Mouse (Mus musculus): ENCODE data around the gene Gm2026. TPM values are rescaled to one million over a fixed set of nuclear protein-coding genes. Genes with fewer than 3 reads are reported as not detected.

Gm2026 gene
- polyA plus RNA-seq (2017; shearing (Covaris generic)), result 7.7 TPM

DNA sequence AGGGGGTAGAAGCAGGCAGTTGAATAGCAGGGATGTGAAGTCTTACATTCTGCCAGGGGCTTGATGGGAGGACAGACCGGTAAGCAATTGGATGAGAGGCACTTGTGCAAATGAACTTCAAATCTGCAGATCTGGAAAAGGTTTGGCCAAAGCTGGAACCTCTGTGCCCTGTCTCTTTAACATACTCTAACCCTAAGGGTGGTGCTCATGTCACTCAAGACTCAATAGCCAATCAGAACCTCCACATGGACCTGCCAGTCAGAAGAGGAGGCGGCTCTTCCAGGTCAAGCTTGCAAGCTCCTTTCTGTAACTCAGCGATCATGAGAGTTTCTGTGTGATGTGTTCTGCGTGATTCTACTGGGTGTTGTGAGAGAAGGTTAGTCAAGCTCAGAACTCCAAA, at the start of gene Gm2026:
Gene Gm2026 (plus strand): TSS at position 301 of the 400 bp plus-strand sequence.

DNA sequence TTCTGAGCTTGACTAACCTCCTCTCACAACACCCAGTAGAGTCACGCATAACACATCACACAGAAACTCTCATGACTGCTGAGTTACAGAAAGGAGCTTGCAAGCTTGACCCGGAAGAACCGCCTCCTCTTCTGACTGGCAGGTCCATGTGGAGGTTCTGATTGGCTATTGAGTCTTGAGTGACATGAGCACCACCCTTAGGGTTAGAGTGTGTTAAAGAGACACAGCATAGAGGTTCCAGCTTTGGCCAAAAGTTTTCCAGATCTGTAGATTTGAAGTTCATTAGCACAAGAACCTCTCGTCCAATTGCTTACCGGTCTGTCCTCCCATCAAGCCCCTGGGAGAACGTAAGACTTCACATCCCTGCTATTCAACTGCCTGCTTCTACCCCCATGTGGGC, 34.1 kb upstream of the Gm2026 start, which contains the start of gene Zfp966:
Gene Zfp966 (minus strand): TSS at position 101 of the 400 bp plus-strand sequence.

Other genes starting within 250 kb of the Gm2026 start
- gene Gm2007, start 223.8 kb upstream of the Gm2026 start, polyA plus RNA-seq (2017; shearing (Covaris generic)), result 6.8 TPM
- not detected for gene Gm14288, start 164.2 kb upstream of the Gm2026 start, polyA plus RNA-seq (2017; shearing (Covaris generic))
- 5.7 TPM for gene Gm6710, start 96.1 kb upstream of the Gm2026 start, polyA plus RNA-seq (2017; shearing (Covaris generic))
- 7.1 TPM for gene Zfp966, start 34.2 kb upstream of the Gm2026 start, polyA plus RNA-seq (2017; shearing (Covaris generic))
- gene Gm2004, start 184.5 kb downstream of the Gm2026 start, polyA plus RNA-seq (2017; shearing (Covaris generic)), result not detected

Data from CD4-positive, CD25-positive, alpha-beta regulatory T cell, adult 9 weeks (primary cell).